Mouse (Mus musculus): ENCODE results near the gene Gucd1. TPM values are rescaled to one million over a fixed set of nuclear protein-coding genes. Genes with fewer than 3 reads are reported as not detected.

Gucd1 gene
- total RNA-seq, 1 experiment = 11.5 TPM

DNA sequence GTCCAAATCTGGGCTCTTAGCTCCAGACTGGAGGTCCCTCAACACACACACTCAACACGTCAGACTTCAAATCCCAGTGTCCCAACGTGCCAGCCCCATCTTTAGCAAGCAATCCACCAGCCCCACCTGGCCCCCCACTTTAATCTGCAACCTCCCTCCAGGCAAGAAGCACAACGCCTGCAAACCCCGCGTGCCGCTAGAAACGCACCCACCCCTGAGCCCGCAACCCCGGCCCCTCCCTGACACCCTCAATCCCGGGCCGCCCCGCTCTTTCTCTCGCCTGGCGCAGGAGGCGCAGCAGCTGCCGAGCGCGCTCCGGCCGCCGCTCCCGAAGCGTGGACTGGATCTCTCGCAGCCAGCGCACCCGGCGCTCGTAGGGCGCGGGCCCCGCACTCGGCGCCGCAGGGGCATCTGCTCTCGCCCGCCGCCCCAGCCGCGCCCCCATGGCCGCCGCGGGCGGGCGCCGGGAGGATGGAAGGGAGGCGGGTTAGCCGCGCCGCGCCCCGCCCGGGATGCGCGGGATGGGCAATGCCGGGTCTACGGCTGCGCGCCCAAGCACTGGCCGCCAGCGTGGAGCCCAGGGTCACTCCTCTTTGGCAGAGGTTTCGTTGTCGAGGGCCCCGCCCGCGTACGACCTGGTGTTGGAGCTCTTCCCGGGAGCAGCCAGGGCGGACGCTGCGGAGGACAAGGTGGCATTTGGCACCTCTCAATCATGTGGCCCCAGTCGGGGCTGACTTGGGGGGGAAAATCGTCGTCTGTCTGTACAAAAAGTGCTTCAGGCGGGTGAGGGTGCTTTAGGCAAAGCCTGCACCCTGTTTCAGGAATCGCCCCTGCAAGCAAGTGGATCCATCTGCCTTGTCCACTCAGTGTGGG lies 42.1 kb upstream of the Gucd1 start, which contains the start of gene Lrrc75b:
Lrrc75b (minus strand) TSS at position 655 of the 873 bp plus-strand sequence.
- Histone ChIP-seq H3K4me1 (ENCODE audit: control insufficient read depth in 2 of 2, insufficient read depth in 2 of 2, low read length in 2 of 2, poor library complexity in 1 of 2) (peaks cover 13 to 21% of the 10 kb centered on the region in 2 experiments; a peak in 2 of 4 replicates), H3K4me3 (ENCODE audit: insufficient read depth in 1 of 2, low read depth in 1 of 2, low read length in 2 of 2, poor library complexity in 1 of 2, severe bottlenecking in 1 of 2) (peak within 1 kb of the TSS; percentile 63 to 74), H3K9me3 (ENCODE audit: control insufficient read depth, insufficient read depth, low read depth, low read length) (no peaks in the 10 kb centered on the region), H3K9ac (ENCODE audit: insufficient read depth, low read depth, low read length, poor library complexity, severe bottlenecking) (peak within 1 kb of the TSS; percentile 72), H3K27ac (ENCODE audit: insufficient read depth, low read depth, low read length, poor library complexity, severe bottlenecking) (no peak within 1 kb of the TSS), H3K36me3 (ENCODE audit: control insufficient read depth, insufficient read depth, low read length, poor library complexity, severe bottlenecking) (no peaks in the 10 kb centered on the region)
- in situ Hi-C loops (cut with MboI; ENCODE audit: low sequenced_read_pairs in 2 of 2, unreplicated experiment in 2 of 2) = no loop called here
- no peak for TF ChIP-seq MAFK (IDR thresholded peaks at IDR 0.05; ENCODE audit: insufficient read depth, low read depth, low read length)
- TF ChIP-seq ZNF384 (IDR thresholded peaks at IDR 0.05; ENCODE audit: low read depth, low read length) = no peak
- no peak for TF ChIP-seq HCFC1 (IDR thresholded peaks at IDR 0.05; ENCODE audit: borderline replicate concordance, insufficient read depth, low read length)
- TF ChIP-seq ZC3H11A (IDR thresholded peaks at IDR 0.05; ENCODE audit: borderline replicate concordance, low read depth, low read length) = no peak
- no peak for TF ChIP-seq CHD2 (IDR thresholded peaks at IDR 0.05; ENCODE audit: low read depth, low read length)
- DNase-seq (ENCODE audit: low read depth, low spot score) = no peak

DNA sequence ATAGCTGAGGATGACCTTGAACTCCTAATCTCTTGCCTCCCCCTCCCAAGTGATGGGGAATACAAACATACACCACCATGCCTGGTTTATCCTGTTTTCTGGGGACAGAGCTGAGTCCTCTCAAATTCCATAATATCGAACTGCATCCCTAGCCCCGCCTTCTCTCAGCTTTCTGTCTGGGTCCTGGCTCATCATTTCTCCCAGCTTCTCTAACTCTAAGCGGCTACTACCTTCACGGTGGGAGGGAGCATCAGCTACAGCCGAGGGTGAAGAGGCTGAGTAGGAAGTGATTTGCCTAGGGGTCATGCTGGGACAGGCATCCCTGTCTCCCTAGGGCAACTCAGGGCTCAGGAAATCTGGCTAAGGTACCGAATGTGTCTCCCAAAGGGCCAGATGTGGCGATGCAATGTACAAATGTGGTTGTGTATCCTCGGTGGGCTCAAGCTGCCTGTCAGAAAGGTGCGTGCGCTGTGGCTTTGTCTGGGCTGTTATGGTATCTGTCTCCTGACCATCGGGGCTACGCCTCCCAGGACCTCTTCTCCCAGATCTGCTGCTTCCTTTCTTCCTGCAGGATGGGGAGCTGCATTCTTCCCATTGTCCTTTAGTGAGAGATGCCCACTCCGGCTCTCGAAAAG lies 41.4 kb upstream of the Gucd1 start:
- H3K4me1 ChIP-seq (ENCODE audit: control insufficient read depth in 2 of 2, insufficient read depth in 2 of 2, low read length in 2 of 2, poor library complexity in 1 of 2) = peaks cover 13 to 16% of the 10 kb centered on the region in 2 experiments; a peak in 2 of 4 replicates
- no peak for TF ChIP-seq HCFC1 (IDR thresholded peaks at IDR 0.05; ENCODE audit: borderline replicate concordance, insufficient read depth, low read length)
- TF ChIP-seq MAFK (IDR thresholded peaks at IDR 0.05; ENCODE audit: insufficient read depth, low read depth, low read length) = no peak
- TF ChIP-seq ZC3H11A (IDR thresholded peaks at IDR 0.05; ENCODE audit: borderline replicate concordance, low read depth, low read length) = no peak
- no peak for TF ChIP-seq ZNF384 (IDR thresholded peaks at IDR 0.05; ENCODE audit: low read depth, low read length)
- no peak for TF ChIP-seq CHD2 (IDR thresholded peaks at IDR 0.05; ENCODE audit: low read depth, low read length)
- no peak for DNase-seq (ENCODE audit: low read depth, low spot score)
- H3K4me3 ChIP-seq (ENCODE audit: insufficient read depth in 1 of 2, low read depth in 1 of 2, low read length in 2 of 2, poor library complexity in 1 of 2, severe bottlenecking in 1 of 2) = peak overlapping the region in 1 of 2 experiments; percentile 55; a peak in 1 of 4 replicates
- H3K9ac ChIP-seq (ENCODE audit: insufficient read depth, low read depth, low read length, poor library complexity, severe bottlenecking) = 0 out of 2 replicates have a peak overlapping the region, but pooled peaks have one; percentile 72
- in situ Hi-C loops (cut with MboI; ENCODE audit: low sequenced_read_pairs in 2 of 2, unreplicated experiment in 2 of 2) = no loop called here
- no peaks in the 10 kb centered on the region for H3K36me3 ChIP-seq (ENCODE audit: control insufficient read depth, insufficient read depth, low read length, poor library complexity, severe bottlenecking)
- no peaks in the 10 kb centered on the region for H3K9me3 ChIP-seq (ENCODE audit: control insufficient read depth, insufficient read depth, low read depth, low read length)
- H3K27ac ChIP-seq (ENCODE audit: insufficient read depth, low read depth, low read length, poor library complexity, severe bottlenecking) = no peak overlapping the region

DNA sequence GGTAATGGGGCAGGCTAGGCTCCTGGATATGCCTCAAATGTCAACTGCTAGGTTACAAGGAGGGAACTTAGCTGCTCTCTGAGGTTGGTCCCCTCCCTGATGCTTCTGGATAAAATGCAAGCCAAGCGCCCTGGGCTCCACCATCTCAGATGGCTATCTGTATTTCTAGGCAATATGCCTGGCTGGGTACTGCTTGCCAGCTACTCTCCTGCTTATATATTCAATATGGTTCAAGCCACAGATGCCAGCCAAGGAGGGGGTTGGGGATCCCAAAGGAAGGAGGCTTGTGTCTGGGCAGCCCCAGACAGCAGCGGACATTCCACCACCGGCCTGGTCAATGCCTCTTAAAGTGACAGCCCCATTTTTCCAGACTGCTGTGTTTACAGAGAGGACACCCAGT lies 40.7 kb upstream of the Gucd1 start:
- H3K36me3 ChIP-seq (ENCODE audit: control insufficient read depth, insufficient read depth, low read length, poor library complexity, severe bottlenecking) = no peaks in the 10 kb centered on the region
- H3K9ac ChIP-seq (ENCODE audit: insufficient read depth, low read depth, low read length, poor library complexity, severe bottlenecking) = no peak overlapping the region
- TF ChIP-seq HCFC1 (IDR thresholded peaks at IDR 0.05; ENCODE audit: borderline replicate concordance, insufficient read depth, low read length) (no peak), CHD2 (IDR thresholded peaks at IDR 0.05; ENCODE audit: low read depth, low read length) (no peak), MAFK (IDR thresholded peaks at IDR 0.05; ENCODE audit: insufficient read depth, low read depth, low read length) (no peak)
- H3K4me1 ChIP-seq (ENCODE audit: control insufficient read depth in 2 of 2, insufficient read depth in 2 of 2, low read length in 2 of 2, poor library complexity in 1 of 2) = peaks cover 10 to 15% of the 10 kb centered on the region in 2 experiments; a peak in 2 of 4 replicates
- in situ Hi-C loops (cut with MboI; ENCODE audit: low sequenced_read_pairs in 2 of 2, unreplicated experiment in 2 of 2) = no loop called here
- H3K27ac ChIP-seq (ENCODE audit: insufficient read depth, low read depth, low read length, poor library complexity, severe bottlenecking) = no peak overlapping the region
- H3K9me3 ChIP-seq (ENCODE audit: control insufficient read depth, insufficient read depth, low read depth, low read length) = no peaks in the 10 kb centered on the region
- H3K4me3 ChIP-seq (ENCODE audit: insufficient read depth in 1 of 2, low read depth in 1 of 2, low read length in 2 of 2, poor library complexity in 1 of 2, severe bottlenecking in 1 of 2) = no peak overlapping the region
- DNase-seq (ENCODE audit: low read depth, low spot score) = no peak

DNA sequence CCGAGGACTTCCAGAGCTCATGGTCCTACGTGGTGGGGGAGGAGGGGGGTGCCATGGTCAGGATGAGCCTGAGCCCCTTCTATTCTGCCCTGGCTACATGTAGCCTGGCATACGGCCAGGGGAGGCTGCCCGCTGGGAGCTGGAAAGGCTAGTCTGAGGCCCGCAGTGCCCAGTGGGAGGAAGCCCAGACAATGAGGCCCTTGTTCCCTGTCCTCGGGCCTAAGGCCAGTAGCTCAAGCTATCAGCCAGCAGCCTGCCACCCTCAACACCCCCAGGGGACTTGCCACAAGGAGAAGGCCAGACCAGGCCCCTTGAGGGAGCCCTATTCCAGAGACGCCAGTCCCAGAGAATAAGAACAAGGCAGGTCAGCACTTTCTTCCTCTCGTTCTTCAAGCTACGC lies 38.3 kb upstream of the Gucd1 start:
- H3K4me1 ChIP-seq (ENCODE audit: control insufficient read depth in 2 of 2, insufficient read depth in 2 of 2, low read length in 2 of 2, poor library complexity in 1 of 2) = peaks cover 5 to 20% of the 10 kb centered on the region in 2 experiments; a peak in 2 of 4 replicates
- H3K9me3 ChIP-seq (ENCODE audit: control insufficient read depth, insufficient read depth, low read depth, low read length) = no peaks in the 10 kb centered on the region
- no peak for DNase-seq (ENCODE audit: low read depth, low spot score)
- no peak for TF ChIP-seq ZNF384 (IDR thresholded peaks at IDR 0.05; ENCODE audit: low read depth, low read length)
- TF ChIP-seq CHD2 (IDR thresholded peaks at IDR 0.05; ENCODE audit: low read depth, low read length) = no peak
- no peak for TF ChIP-seq MAFK (IDR thresholded peaks at IDR 0.05; ENCODE audit: insufficient read depth, low read depth, low read length)
- H3K9ac ChIP-seq (ENCODE audit: insufficient read depth, low read depth, low read length, poor library complexity, severe bottlenecking) = no peak overlapping the region
- H3K27ac ChIP-seq (ENCODE audit: insufficient read depth, low read depth, low read length, poor library complexity, severe bottlenecking) = no peak overlapping the region
- in situ Hi-C loops (cut with MboI; ENCODE audit: low sequenced_read_pairs in 2 of 2, unreplicated experiment in 2 of 2) = no loop called here
- H3K4me3 ChIP-seq (ENCODE audit: insufficient read depth in 1 of 2, low read depth in 1 of 2, low read length in 2 of 2, poor library complexity in 1 of 2, severe bottlenecking in 1 of 2) = no peak overlapping the region
- no peaks in the 10 kb centered on the region for H3K36me3 ChIP-seq (ENCODE audit: control insufficient read depth, insufficient read depth, low read length, poor library complexity, severe bottlenecking)
